In genomic region chr17:83707846-83708245, GRCm38 (mm10) we compare ENCODE assay signal across 13 mouse cellular contexts. TPM values are rescaled to one million over a fixed set of nuclear protein-coding genes. Genes with fewer than 3 reads are reported as not detected.
A peak's percentile ranks its signal among the peaks of the same experiment; 100 is the strongest.
DNase-seq lines count a peak whose midpoint lies in the region; ATAC-seq lines count a peak whose summit lies in the region.
"Had no signal": no experiment of that assay in that cellular context is flagged by ENCODE, and none has a peak within 500 bp of the region (broad histone marks: within the 10 kb centered on the region; RNA-seq: fewer than 3 reads in every experiment).

No protein-coding gene starts in this region.

- no peak overlapping the region for H3K27ac ChIP-seq in forebrain, embryonic 13.5 days
- H3K27ac ChIP-seq in forebrain, embryonic 12.5 days = no peak overlapping the region
- no peak overlapping the region for H3K27ac ChIP-seq in neural tube, embryonic 15.5 days (replicated peaks)
- no peak overlapping the region for H3K27ac ChIP-seq in kidney, embryonic 16.5 days (ENCODE audit: low read length)
- H3K27ac ChIP-seq: midbrain, embryonic 10.5 days had no signal

- H3K4me1 ChIP-seq in forebrain, embryonic 13.5 days = peaks cover 17% of the 10 kb centered on the region
- H3K4me1 ChIP-seq in forebrain, embryonic 12.5 days = peaks cover 11% of the 10 kb centered on the region
- peaks cover 28% of the 10 kb centered on the region for H3K4me1 ChIP-seq in neural tube, embryonic 15.5 days
- H3K4me1 ChIP-seq in kidney, embryonic 16.5 days (ENCODE audit: insufficient read depth, low read length) = peaks cover 16% of the 10 kb centered on the region; the same call in 1 of the 2 replicates

- H3K9me3 ChIP-seq in forebrain, embryonic 13.5 days (replicated peaks) = no peaks in the 10 kb centered on the region
- no peaks in the 10 kb centered on the region for H3K9me3 ChIP-seq in forebrain, embryonic 12.5 days
- H3K9me3 ChIP-seq in neural tube, embryonic 15.5 days (replicated peaks) = no peaks in the 10 kb centered on the region
- H3K9me3 ChIP-seq in kidney, embryonic 16.5 days (ENCODE audit: low read length) = no peaks in the 10 kb centered on the region
- H3K9me3 ChIP-seq: midbrain, embryonic 10.5 days had no signal

- H3K9ac ChIP-seq in forebrain, embryonic 13.5 days = no peak overlapping the region
- no peak overlapping the region for H3K9ac ChIP-seq in forebrain, embryonic 12.5 days
- no peak overlapping the region for H3K9ac ChIP-seq in neural tube, embryonic 15.5 days (replicated peaks)
- no peak overlapping the region for H3K9ac ChIP-seq in kidney, embryonic 16.5 days (replicated peaks; ENCODE audit: low read length)

- no peaks in the 10 kb centered on the region for H3K27me3 ChIP-seq in forebrain, embryonic 13.5 days
- H3K27me3 ChIP-seq in forebrain, embryonic 12.5 days = no peaks in the 10 kb centered on the region
- no peaks in the 10 kb centered on the region for H3K27me3 ChIP-seq in neural tube, embryonic 15.5 days (replicated peaks)
- H3K27me3 ChIP-seq in kidney, embryonic 16.5 days (ENCODE audit: insufficient read depth, low read length) = no peaks in the 10 kb centered on the region

- 0 out of 2 replicates have a peak overlapping the region, but pooled peaks have one; percentile 68 for H3K4me2 ChIP-seq in forebrain, embryonic 13.5 days
- H3K4me2 ChIP-seq in forebrain, embryonic 12.5 days = no peak overlapping the region
- peak overlapping the region; percentile 88 for H3K4me2 ChIP-seq in neural tube, embryonic 15.5 days
- H3K4me2 ChIP-seq in kidney, embryonic 16.5 days (replicated peaks; ENCODE audit: low read depth, low read length) = no peak overlapping the region

- H3K4me3 ChIP-seq in forebrain, embryonic 13.5 days = no peak overlapping the region
- no peak overlapping the region for H3K4me3 ChIP-seq in forebrain, embryonic 12.5 days (replicated peaks)
- no peak overlapping the region for H3K4me3 ChIP-seq in neural tube, embryonic 15.5 days (replicated peaks)
- H3K4me3 ChIP-seq in kidney, embryonic 16.5 days (ENCODE audit: low read length) = no peak overlapping the region

- H3K36me3 ChIP-seq in forebrain, embryonic 13.5 days (ENCODE audit: poor library complexity, severe bottlenecking) = peaks cover 16% of the 10 kb centered on the region
- 0 out of 2 replicates have a peak, but pooled peaks cover 3% of the 10 kb centered on the region for H3K36me3 ChIP-seq in forebrain, embryonic 12.5 days (replicated peaks)
- peaks cover 15% of the 10 kb centered on the region; the same call in 1 of the 2 replicates for H3K36me3 ChIP-seq in neural tube, embryonic 15.5 days
- H3K36me3 ChIP-seq in kidney, embryonic 16.5 days (ENCODE audit: insufficient read depth, low read length) = peaks cover 8% of the 10 kb centered on the region; the same call in 1 of the 2 replicates

- WGBS in forebrain, embryonic 13.5 days = 91% methylated on average over 6 of the region's 6 CpGs
- 90% methylated on average over 6 of the region's 6 CpGs for WGBS in forebrain, embryonic 12.5 days
- 91% methylated on average over 6 of the region's 6 CpGs for WGBS in neural tube, embryonic 15.5 days
- WGBS in kidney, embryonic 16.5 days = 87% methylated on average over 6 of the region's 6 CpGs

- ATAC-seq in forebrain, embryonic 13.5 days = no peak
- no peak for ATAC-seq in forebrain, embryonic 12.5 days (ENCODE audit: low FRiP score)
- ATAC-seq in neural tube, embryonic 15.5 days (ENCODE audit: low FRiP score) = no peak
- peak; percentile 75 for ATAC-seq in inflammation-experienced regulatory T-cells, adult 6 months
- no peak for ATAC-seq in kidney, embryonic 16.5 days (ENCODE audit: low FRiP score, low TSS enrichment)

- DNase-seq in neural tube, embryonic 10.5 days (ENCODE audit: extremely low spot score, low spot score) = no peak
- peak; percentile 54 for DNase-seq in thymus, postnatal 0 days (ENCODE audit: low spot score)
- no peak for DNase-seq in embryo, embryonic 10.5 days (ENCODE audit: low spot score)
- DNase-seq: cerebellum, adult 11-12 months; gastrocnemius, postnatal 14 days; heart, postnatal 4 days; kidney, postnatal 36 days had no signal

RNA-seq across cellular contexts. Expression of gene Mta3, which starts 1.9 kb away (rescaled TPM):
- 28.7 and 30.6 TPM in 2 replicates for polyA plus RNA-seq in forebrain, embryonic 13.5 days (2015; fragmentation: Nextera tagmentation; extraction: Ambion mirVana)
- polyA plus RNA-seq in forebrain, embryonic 12.5 days (2016; fragmentation: Nextera tagmentation; extraction: Ambion mirVana) = 32.2 and 36.9 TPM in 2 replicates
- 34.8 and 43.2 TPM in 2 replicates for polyA plus RNA-seq in neural tube, embryonic 15.5 days (2015; fragmentation: Nextera tagmentation; extraction: Ambion mirVana)
- polyA plus RNA-seq in inflammation-experienced regulatory T-cells, adult 6 months (2017; shearing (Covaris generic)) = 10 to 100 TPM; 70.5 to 87.9 (median 74.9) TPM
- polyA plus RNA-seq in thymus, postnatal 0 days (2015; fragmentation: Nextera tagmentation; extraction: Ambion mirVana) = 65.1 and 67.0 TPM in 2 replicates
- polyA plus RNA-seq in kidney, embryonic 16.5 days (2015; fragmentation: Nextera tagmentation; extraction: Ambion mirVana) = 38.0 and 39.6 TPM in 2 replicates

Comparison
In these comparisons a context has a peak if more than half of its experiments do, and no peak if none do; other contexts are left out.
1. H3K4me2 ChIP-seq: peak in forebrain, embryonic 13.5 days (single experiment) and neural tube, embryonic 15.5 days (single experiment); none in forebrain, embryonic 12.5 days (single experiment) and kidney, embryonic 16.5 days (single experiment).